Mouse (Mus musculus): ENCODE measurements around the gene Sirpb1a. TPM values are rescaled to one million over a fixed set of nuclear protein-coding genes. Genes with fewer than 3 reads are reported as not detected.
"Not testable (repeated sequence)": the region's sequence is repeated elsewhere in the genome, so short reads cannot be mapped to it uniquely, and the experiment has no call there.

The Sirpb1a gene
- not detected in 2 replicates for polyA plus RNA-seq (2015; fragmentation: Nextera tagmentation; extraction: Ambion mirVana)

- H3K27me3 ChIP-seq; ATAC-seq (replicated peaks); H3K4me1 ChIP-seq; H3K4me3 ChIP-seq; H3K9me3 ChIP-seq; H3K9ac ChIP-seq (replicated peaks); H3K4me2 ChIP-seq (replicated peaks); H3K36me3 ChIP-seq; H3K27ac ChIP-seq (replicated peaks): not testable (repeated sequence)
- WGBS, result 90% methylated on average over 1 of the region's 1 CpGs
Observed at GRCm38 (mm10) chr3:15426447-15426846, at the start of gene Sirpb1a. Gene Sirpb1a, minus strand, starts transcription at chr3:15426520.

- H3K4me2 ChIP-seq (replicated peaks); H3K27me3 ChIP-seq; H3K27ac ChIP-seq (replicated peaks); H3K4me1 ChIP-seq; H3K9me3 ChIP-seq; H3K4me3 ChIP-seq; H3K9ac ChIP-seq (replicated peaks); H3K36me3 ChIP-seq; ATAC-seq (replicated peaks): not testable (repeated sequence)
- 57% methylated on average over 2 of the region's 2 CpGs for WGBS
Observed at GRCm38 (mm10) chr3:15474831-15475230, 48.5 kb upstream of the Sirpb1a start.

GRCm38 (mm10) chr3:15470158-15470557 is 43.8 kb upstream of the Sirpb1a start:
- not testable (repeated sequence) for H3K4me1 ChIP-seq

GRCm38 (mm10) chr3:15443936-15444335 is 17.6 kb upstream of the Sirpb1a start:
- H3K36me3 ChIP-seq; H3K9me3 ChIP-seq; H3K27ac ChIP-seq (replicated peaks); H3K9ac ChIP-seq (replicated peaks); H3K27me3 ChIP-seq; ATAC-seq (replicated peaks); H3K4me1 ChIP-seq; H3K4me2 ChIP-seq (replicated peaks); H3K4me3 ChIP-seq: not testable (repeated sequence)
- 79% methylated on average over 1 of the region's 1 CpGs for WGBS

More at GRCm38 (mm10) chr3:15470158-15470557, 43.8 kb upstream of the Sirpb1a start:
- H3K36me3 ChIP-seq; H3K9me3 ChIP-seq; H3K4me2 ChIP-seq (replicated peaks); ATAC-seq (replicated peaks); H3K27me3 ChIP-seq; H3K4me3 ChIP-seq; H3K27ac ChIP-seq (replicated peaks); H3K9ac ChIP-seq (replicated peaks): not testable (repeated sequence)
- 77% methylated on average over 1 of the region's 3 CpGs for WGBS

- H3K27me3 ChIP-seq; H3K27ac ChIP-seq (replicated peaks); H3K4me1 ChIP-seq; H3K4me2 ChIP-seq (replicated peaks); ATAC-seq (replicated peaks); H3K9me3 ChIP-seq; H3K36me3 ChIP-seq; H3K4me3 ChIP-seq; H3K9ac ChIP-seq (replicated peaks): not testable (repeated sequence)
- 67% methylated on average over 1 of the region's 1 CpGs for WGBS
Observed at GRCm38 (mm10) chr3:15439844-15440243, 13.5 kb upstream of the Sirpb1a start.

GRCm38 (mm10) chr3:15427917-15428316 is 1.6 kb upstream of the Sirpb1a start:
- H3K9ac ChIP-seq (replicated peaks), result no peak overlapping the region
- no peak for ATAC-seq (replicated peaks)
- no peaks in the 10 kb centered on the region for H3K4me1 ChIP-seq
- no peaks in the 10 kb centered on the region for H3K9me3 ChIP-seq
- no peak overlapping the region for H3K27ac ChIP-seq (replicated peaks)
- H3K4me3 ChIP-seq, result no peak overlapping the region
- H3K4me2 ChIP-seq (replicated peaks), result no peak overlapping the region
- WGBS, result 76% methylated on average over 1 of the region's 1 CpGs
- no peaks in the 10 kb centered on the region for H3K27me3 ChIP-seq
- H3K36me3 ChIP-seq, result no peaks in the 10 kb centered on the region

- ATAC-seq (replicated peaks), result not testable (repeated sequence)
Observed at GRCm38 (mm10) chr3:15355690-15356089, 70.6 kb downstream of the Sirpb1a start.

GRCm38 (mm10) chr3:15350318-15350717 is 76.0 kb downstream of the Sirpb1a start:
- H3K36me3 ChIP-seq; H3K4me3 ChIP-seq; H3K27ac ChIP-seq (replicated peaks); ATAC-seq (replicated peaks); H3K9ac ChIP-seq (replicated peaks); H3K4me2 ChIP-seq (replicated peaks); H3K9me3 ChIP-seq; H3K4me1 ChIP-seq; H3K27me3 ChIP-seq: not testable (repeated sequence)
- 97% methylated on average over 1 of the region's 2 CpGs for WGBS

More at GRCm38 (mm10) chr3:15355690-15356089, 70.6 kb downstream of the Sirpb1a start:
- not testable (repeated sequence) for H3K27me3 ChIP-seq; H3K4me1 ChIP-seq; H3K9ac ChIP-seq (replicated peaks); H3K36me3 ChIP-seq; H3K9me3 ChIP-seq; H3K27ac ChIP-seq (replicated peaks); H3K4me2 ChIP-seq (replicated peaks); H3K4me3 ChIP-seq
- 79% methylated on average over 3 of the region's 3 CpGs for WGBS

GRCm38 (mm10) chr3:15345606-15346005 is 80.7 kb downstream of the Sirpb1a start:
- not testable (repeated sequence) for H3K9ac ChIP-seq (replicated peaks); H3K27me3 ChIP-seq; H3K4me1 ChIP-seq; H3K36me3 ChIP-seq; ATAC-seq (replicated peaks); H3K9me3 ChIP-seq; H3K4me3 ChIP-seq; H3K27ac ChIP-seq (replicated peaks); H3K4me2 ChIP-seq (replicated peaks)
- WGBS, result 63% methylated on average over 3 of the region's 3 CpGs

- ATAC-seq (replicated peaks), result no peak
- no peaks in the 10 kb centered on the region for H3K27me3 ChIP-seq
- WGBS, result 83% methylated on average over 1 of the region's 1 CpGs
- no peaks in the 10 kb centered on the region for H3K4me1 ChIP-seq
- H3K27ac ChIP-seq (replicated peaks), result no peak overlapping the region
- no peaks in the 10 kb centered on the region for H3K36me3 ChIP-seq
- no peak overlapping the region for H3K4me3 ChIP-seq
- H3K9me3 ChIP-seq, result no peaks in the 10 kb centered on the region
- no peak overlapping the region for H3K4me2 ChIP-seq (replicated peaks)
- H3K9ac ChIP-seq (replicated peaks), result no peak overlapping the region
Observed at GRCm38 (mm10) chr3:15340287-15340686, 86.0 kb downstream of the Sirpb1a start.

GRCm38 (mm10) chr3:15334182-15334581 is 92.1 kb downstream of the Sirpb1a start:
- no peak for ATAC-seq (replicated peaks)

GRCm38 (mm10) chr3:15332063-15332462 is 94.3 kb downstream of the Sirpb1a start, which contains the start of gene Gm9733:
Gene Gm9733, minus strand, starts transcription at chr3:15332302.
- Histone ChIP-seq H3K27me3 (no peaks in the 10 kb centered on the region), H3K36me3 (no peaks in the 10 kb centered on the region), H3K4me2 (replicated peaks) (no peak within 1 kb of the TSS), H3K4me1 (no peaks in the 10 kb centered on the region), H3K9ac (replicated peaks) (no peak within 1 kb of the TSS), H3K27ac (replicated peaks) (no peak within 1 kb of the TSS), H3K9me3 (no peaks in the 10 kb centered on the region), H3K4me3 (no peak within 1 kb of the TSS)
- 92% methylated on average over 3 of the region's 3 CpGs for WGBS
- no peak for ATAC-seq (replicated peaks)

More at GRCm38 (mm10) chr3:15334182-15334581, 92.1 kb downstream of the Sirpb1a start:
- no peaks in the 10 kb centered on the region for H3K36me3 ChIP-seq
- H3K4me2 ChIP-seq (replicated peaks), result no peak overlapping the region
- H3K9me3 ChIP-seq, result no peaks in the 10 kb centered on the region
- no peak overlapping the region for H3K4me3 ChIP-seq
- no peak overlapping the region for H3K27ac ChIP-seq (replicated peaks)
- no peak overlapping the region for H3K9ac ChIP-seq (replicated peaks)
- H3K27me3 ChIP-seq, result no peaks in the 10 kb centered on the region
- H3K4me1 ChIP-seq, result no peaks in the 10 kb centered on the region
- 72% methylated on average over 2 of the region's 2 CpGs for WGBS

GRCm38 (mm10) chr3:15331545-15331944 is 94.8 kb downstream of the Sirpb1a start:
- Histone ChIP-seq H3K27me3 (no peaks in the 10 kb centered on the region), H3K4me3 (no peak overlapping the region), H3K27ac (replicated peaks) (no peak overlapping the region), H3K4me1 (no peaks in the 10 kb centered on the region), H3K4me2 (replicated peaks) (no peak overlapping the region), H3K9ac (replicated peaks) (no peak overlapping the region), H3K9me3 (no peaks in the 10 kb centered on the region), H3K36me3 (no peaks in the 10 kb centered on the region)
- WGBS, result 65% methylated on average over 3 of the region's 3 CpGs
- no peak for ATAC-seq (replicated peaks)

Measured in forebrain, embryonic 15.5 days (tissue).